Comparison of ENCODE assay signal across 24 mouse cellular contexts in the genomic region with DNA sequence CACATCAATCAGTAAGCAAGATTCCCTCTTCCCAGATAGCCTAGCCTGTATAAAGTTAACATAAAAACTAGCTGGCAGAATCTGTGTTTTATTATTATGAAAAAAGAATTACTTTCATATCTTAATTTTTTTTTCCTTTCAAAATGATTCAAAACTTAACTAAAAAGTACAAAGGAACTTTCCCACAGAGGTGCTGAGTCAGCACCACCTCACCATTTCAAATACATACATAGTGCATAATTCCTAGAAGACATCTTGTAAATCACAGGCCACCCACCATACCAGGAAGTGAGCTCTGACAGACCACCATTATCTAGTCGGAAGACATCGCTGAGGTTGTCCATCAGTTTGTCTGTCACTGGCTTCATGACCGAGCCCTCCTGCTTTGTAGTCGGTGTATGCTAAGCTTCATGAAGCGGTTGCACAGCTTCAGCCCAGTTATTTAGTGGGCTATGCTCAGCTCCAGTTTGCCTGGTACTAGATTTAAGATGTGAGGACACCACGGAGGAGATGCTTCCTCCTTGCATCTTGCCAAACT. TPM values are rescaled to one million over a fixed set of nuclear protein-coding genes. Genes with fewer than 3 reads are reported as not detected.
DNase-seq lines count a peak whose midpoint lies in the region; ATAC-seq and TF ChIP-seq lines count a peak whose summit lies in the region.
"Had no signal": no experiment of that assay in that cellular context is flagged by ENCODE, and none has a peak within 500 bp of the region (broad histone marks: within the 10 kb centered on the region; RNA-seq: fewer than 3 reads in every experiment).

No protein-coding gene starts in this region.

- peak; percentile 29 for DNase-seq in CD4-positive, CD25-positive, alpha-beta regulatory T cell, adult 2 months (ENCODE audit: low read depth, low spot score)
- no peak for DNase-seq in limb, embryonic 10.5 days (ENCODE audit: low spot score)
- no peak for DNase-seq in left cerebral cortex, postnatal 14 days (ENCODE audit: low spot score in 2 of 2)
- no peak for DNase-seq in adrenal gland, postnatal 10 days
- DNase-seq: adrenal gland, adult 2 months; B cell, adult 2 months; cerebellum, adult 11 months; cerebellum, adult 8-10 months; cerebellum, postnatal 14 days; embryo, embryonic 11 days; gastrocnemius, postnatal 36 days; heart, adult 18-20 months; heart, postnatal 14 days; kidney, adult 2 months had no signal

- H3K9me3 ChIP-seq in limb, embryonic 13.5 days, result no peaks in the 10 kb centered on the region
- H3K9me3 ChIP-seq in limb, embryonic 10.5 days (replicated peaks), result no peaks in the 10 kb centered on the region
- H3K9me3 ChIP-seq: embryonic facial prominence, embryonic 15.5 days; forebrain, embryonic 15.5 days; heart, embryonic 15.5 days; hindbrain, embryonic 13.5 days had no signal

- no peak overlapping the region for H3K4me2 ChIP-seq in limb, embryonic 13.5 days (replicated peaks)
- H3K4me2 ChIP-seq: embryonic facial prominence, embryonic 15.5 days; forebrain, embryonic 15.5 days; heart, embryonic 11.5 days; heart, embryonic 15.5 days; hindbrain, embryonic 13.5 days had no signal

- ATAC-seq in CD4-positive, CD25-positive, alpha-beta regulatory T cell, adult 4 months, result no peak
- ATAC-seq in limb, embryonic 13.5 days (ENCODE audit: low FRiP score, low read depth), result peak; percentile 19; the same call in 1 of the 2 replicates
- ATAC-seq: forebrain, embryonic 15.5 days; hindbrain, postnatal 0 days; intestine, embryonic 16.5 days had no signal

- no peak for TF ChIP-seq POLR2A in embryonic fibroblast, embryonic 13.5 days (IDR thresholded peaks at IDR 0.05; ENCODE audit: low read depth, low read length)

- no peak overlapping the region for H3K27ac ChIP-seq in limb, embryonic 13.5 days
- H3K27ac ChIP-seq in limb, embryonic 10.5 days, result no peak overlapping the region
- peak overlapping the region; percentile 60 for H3K27ac ChIP-seq in embryonic fibroblast, embryonic 13.5 days (ENCODE audit: insufficient read depth, low read length)
- H3K27ac ChIP-seq: embryonic facial prominence, embryonic 15.5 days; forebrain, embryonic 15.5 days; heart, embryonic 15.5 days; hindbrain, embryonic 13.5 days; hindbrain, postnatal 0 days had no signal

- no peak for TF ChIP-seq CTCF in embryonic fibroblast, embryonic 13.5 days (IDR thresholded peaks at IDR 0.05; ENCODE audit: borderline replicate concordance, insufficient read depth, low read length)

- H3K9ac ChIP-seq in limb, embryonic 13.5 days, result no peak overlapping the region
- H3K9ac ChIP-seq: embryonic facial prominence, embryonic 15.5 days; forebrain, embryonic 15.5 days; heart, embryonic 15.5 days; hindbrain, embryonic 13.5 days had no signal

- peaks cover 23% of the 10 kb centered on the region for H3K36me3 ChIP-seq in limb, embryonic 13.5 days
- H3K36me3 ChIP-seq in limb, embryonic 10.5 days, result peaks cover 38% of the 10 kb centered on the region

- no peaks in the 10 kb centered on the region for H3K4me1 ChIP-seq in limb, embryonic 13.5 days
- H3K4me1 ChIP-seq in limb, embryonic 10.5 days, result no peaks in the 10 kb centered on the region
- peaks cover 6% of the 10 kb centered on the region for H3K4me1 ChIP-seq in embryonic fibroblast, embryonic 13.5 days (ENCODE audit: control insufficient read depth, insufficient read depth, low read length)
- H3K4me1 ChIP-seq: embryonic facial prominence, embryonic 15.5 days; forebrain, embryonic 15.5 days; heart, embryonic 15.5 days; hindbrain, embryonic 13.5 days had no signal

- no peak overlapping the region for H3K4me3 ChIP-seq in limb, embryonic 13.5 days
- H3K4me3 ChIP-seq in limb, embryonic 10.5 days, result no peak overlapping the region
- H3K4me3 ChIP-seq in embryonic fibroblast, embryonic 13.5 days (ENCODE audit: insufficient read depth, low read length), result no peak overlapping the region
- H3K4me3 ChIP-seq: embryonic facial prominence, embryonic 15.5 days; forebrain, embryonic 15.5 days; heart, embryonic 15.5 days; hindbrain, embryonic 13.5 days had no signal

- no peaks in the 10 kb centered on the region for H3K27me3 ChIP-seq in limb, embryonic 13.5 days
- no peaks in the 10 kb centered on the region for H3K27me3 ChIP-seq in limb, embryonic 10.5 days (ENCODE audit: low read depth, poor library complexity, severe bottlenecking)
- H3K27me3 ChIP-seq: embryonic facial prominence, embryonic 15.5 days; forebrain, embryonic 15.5 days; heart, embryonic 15.5 days; hindbrain, embryonic 13.5 days had no signal

- intact Hi-C loops in left cerebral cortex, postnatal 14 days (cut with DNase I), result no loop called here

- WGBS in limb, embryonic 13.5 days, result 87% methylated on average over 6 of the region's 6 CpGs
- WGBS in limb, embryonic 10.5 days, result 94% methylated on average over 6 of the region's 6 CpGs

RNA-seq across cellular contexts. Expression of gene Rel, which starts 36.0 kb away (rescaled TPM):
- polyA plus RNA-seq in CD4-positive, CD25-positive, alpha-beta regulatory T cell, adult 4 months (2017; shearing (Covaris generic)), result 10 to 100 TPM; 24.2 to 25.8 TPM
- 0.78 and 0.95 TPM in 2 replicates for polyA plus RNA-seq in limb, embryonic 13.5 days (2015; fragmentation: Nextera tagmentation; extraction: Ambion mirVana)
- polyA plus RNA-seq in limb, embryonic 10.5 days (2016; fragmentation: Nextera tagmentation; extraction: Ambion mirVana), result 0.94 and 0.96 TPM in 2 replicates
- polyA plus RNA-seq in embryonic fibroblast, embryonic 13.5 days (2011; ENCODE audit: insufficient read length, low read depth, missing spikeins), result 5.8 and 6.8 TPM in 2 replicates
- 1 to 10 TPM; 4.3 TPM for total RNA-seq in left cerebral cortex, postnatal 14 days (2021)
- total RNA-seq in adrenal gland, postnatal 10 days (2021), result 1 to 10 TPM; 5.3 TPM
